Mouse (Mus musculus) neutrophil, adult 5-6 weeks (primary cell): ENCODE results near the gene 1700056E22Rik. TPM values are rescaled to one million over a fixed set of nuclear protein-coding genes. Genes with fewer than 3 reads are reported as not detected.

Experiments
- ATAC-seq: fragments of 151-379, 151-347 bp; 2 replicates; pipeline ENCODE4 v1.8.0; 2017; ENCODE audit warnings: mild to moderate bottlenecking, moderate TSS enrichment; ENCODE audit not compliant: insufficient number of reproducible peaks, poor library complexity, low FRiP score, severe bottlenecking; ENCODE audit errors: extremely low read depth
- total RNA-seq: library from RNA; stranded (forward); fragments of 200-1000 nt; gene quantifications from 2 replicates; pipeline ENCODE4 v1.2.3, GENCODE M21; 2017

The 1700056E22Rik gene
- 5.3 and 6.5 TPM in 2 replicates for total RNA-seq

GRCm38 (mm10) chr1:184034011-184034557 lies at the start of gene 1700056E22Rik:
1700056E22Rik (minus strand) TSS chr1:184034301.
- peak; percentile 95 for ATAC-seq

- ATAC-seq: no peak
Observed at GRCm38 (mm10) chr1:184083166-184083565, 49.1 kb upstream of the 1700056E22Rik start.

GRCm38 (mm10) chr1:184082661-184083060 lies 48.6 kb upstream of the 1700056E22Rik start:
- no peak for ATAC-seq

GRCm38 (mm10) chr1:184079304-184079703 lies 45.2 kb upstream of the 1700056E22Rik start:
- ATAC-seq: peak; percentile 41; the same call in 1 of the 2 replicates

- ATAC-seq: no peak
Observed at GRCm38 (mm10) chr1:184076756-184077155, 42.7 kb upstream of the 1700056E22Rik start.

GRCm38 (mm10) chr1:184076065-184076464 lies 42.0 kb upstream of the 1700056E22Rik start:
- no peak for ATAC-seq

- no peak for ATAC-seq
Observed at GRCm38 (mm10) chr1:184068971-184069370, 34.9 kb upstream of the 1700056E22Rik start.

GRCm38 (mm10) chr1:184067704-184068558 lies 33.8 kb upstream of the 1700056E22Rik start:
- ATAC-seq: no peak

GRCm38 (mm10) chr1:184066460-184067287 lies 32.6 kb upstream of the 1700056E22Rik start:
- ATAC-seq: no peak

- ATAC-seq: no peak
Observed at GRCm38 (mm10) chr1:184065589-184066361, 31.7 kb upstream of the 1700056E22Rik start.

GRCm38 (mm10) chr1:184064306-184064705 lies 30.2 kb upstream of the 1700056E22Rik start:
- no peak for ATAC-seq

GRCm38 (mm10) chr1:184061901-184062300 lies 27.8 kb upstream of the 1700056E22Rik start:
- ATAC-seq: no peak

- no peak for ATAC-seq
Observed at GRCm38 (mm10) chr1:184060828-184061734, 27.0 kb upstream of the 1700056E22Rik start.

- ATAC-seq: no peak
Observed at GRCm38 (mm10) chr1:184060381-184060780, 26.3 kb upstream of the 1700056E22Rik start.

GRCm38 (mm10) chr1:184059814-184060213 lies 25.7 kb upstream of the 1700056E22Rik start:
- ATAC-seq: no peak

- no peak for ATAC-seq
Observed at GRCm38 (mm10) chr1:184058206-184058605, 24.1 kb upstream of the 1700056E22Rik start.

GRCm38 (mm10) chr1:184054176-184054575 lies 20.1 kb upstream of the 1700056E22Rik start:
- no peak for ATAC-seq

- ATAC-seq: no peak
Observed at GRCm38 (mm10) chr1:184053711-184054110, 19.6 kb upstream of the 1700056E22Rik start.
